Mouse (Mus musculus): ENCODE measurements around the gene Fam168a. TPM values are rescaled to one million over a fixed set of nuclear protein-coding genes. Genes with fewer than 3 reads are reported as not detected.

Fam168a gene
- total RNA-seq, 2 experiments from 2014 or later = 9.9 to 28.4 TPM

DNA sequence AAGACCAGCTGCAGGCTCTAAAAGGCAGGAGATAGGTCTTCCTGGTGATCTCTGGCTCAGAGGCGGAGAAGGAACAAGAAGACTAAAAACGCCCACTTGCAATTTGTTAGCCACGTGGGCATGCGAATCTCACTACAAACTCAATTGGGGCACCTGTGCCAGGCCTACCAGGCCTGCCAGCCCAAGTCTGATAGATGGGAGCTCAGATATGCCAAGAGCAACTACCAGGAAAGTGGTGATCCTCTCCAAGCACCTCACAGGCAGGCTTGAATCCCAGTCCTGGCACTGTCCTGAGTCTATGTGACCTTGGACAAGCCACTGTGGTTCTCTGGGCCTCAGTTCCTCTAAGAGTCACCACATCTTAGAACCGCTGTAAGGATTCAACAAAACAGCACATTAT is 154.8 kb downstream of the Fam168a start:
- no peak for ATAC-seq (ENCODE audit: poor library complexity, severe bottlenecking)

DNA sequence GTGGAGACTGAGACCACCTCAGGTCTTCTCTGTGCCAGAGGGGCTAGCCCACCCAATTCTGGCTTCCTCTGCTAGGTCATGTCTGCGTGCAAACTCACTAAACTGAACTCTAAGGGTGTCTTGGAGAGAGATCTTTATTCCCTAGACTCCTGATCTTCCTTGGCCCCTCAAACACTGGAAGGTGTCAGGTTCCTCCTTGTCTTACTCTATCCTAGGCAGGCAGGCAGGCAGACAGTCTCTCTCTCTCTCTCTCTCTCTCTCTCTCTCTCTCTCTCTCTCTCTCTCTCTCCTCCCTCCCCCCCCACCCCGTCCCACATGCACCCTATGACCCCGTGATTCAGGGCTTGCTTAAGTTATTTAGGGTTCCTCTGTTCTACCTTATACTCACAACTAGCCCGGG is 155.9 kb downstream of the Fam168a start:
- ATAC-seq (ENCODE audit: poor library complexity, severe bottlenecking) = no peak

- peak; percentile 95 for ATAC-seq (ENCODE audit: poor library complexity, severe bottlenecking)
Observed at GRCm38 (mm10) chr7:100862828-100863638, 156.6 kb downstream of the Fam168a start, which contains the start of gene Relt. Relt (minus strand) TSS chr7:100863446.

DNA sequence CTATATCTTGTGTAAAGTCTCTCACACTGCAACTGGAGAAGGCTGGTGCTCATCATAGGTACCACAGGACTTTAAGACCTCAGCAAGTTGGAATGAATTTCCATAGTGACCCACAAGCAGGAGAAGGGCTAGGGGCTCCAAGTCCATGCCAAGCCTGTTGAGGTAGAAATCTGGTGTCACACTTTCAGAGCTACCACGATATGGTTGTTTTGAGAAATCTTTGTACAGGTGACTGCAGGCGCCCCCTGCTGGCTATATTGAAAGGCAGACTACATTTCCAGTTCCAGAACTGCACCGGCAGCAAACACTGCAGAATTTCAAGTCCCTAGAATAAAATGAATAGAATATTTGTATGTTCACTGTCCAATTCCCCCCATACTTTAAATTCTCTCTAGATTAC is 160.2 kb downstream of the Fam168a start:
- ATAC-seq (ENCODE audit: poor library complexity, severe bottlenecking) = no peak

DNA sequence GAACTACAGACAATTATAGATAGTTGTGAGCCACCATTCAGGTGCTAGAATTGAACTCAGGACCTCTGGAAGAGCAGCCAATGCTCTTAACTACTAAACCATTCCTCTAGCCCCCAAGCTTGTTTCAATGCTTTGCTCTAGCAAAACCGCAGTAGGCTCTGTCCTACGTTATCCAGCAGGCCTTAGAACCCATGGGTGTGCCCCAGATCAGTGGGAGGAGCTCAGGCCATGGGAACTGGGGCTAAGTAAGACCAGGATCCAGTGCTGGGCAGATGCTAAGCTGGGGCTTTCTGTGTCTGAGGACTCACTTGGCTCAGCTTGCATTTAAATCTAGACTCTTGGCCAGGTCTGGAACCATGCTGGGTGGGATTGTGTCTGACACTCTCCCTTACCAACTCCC is 161.1 kb downstream of the Fam168a start:
- ATAC-seq (ENCODE audit: poor library complexity, severe bottlenecking) = no peak

DNA sequence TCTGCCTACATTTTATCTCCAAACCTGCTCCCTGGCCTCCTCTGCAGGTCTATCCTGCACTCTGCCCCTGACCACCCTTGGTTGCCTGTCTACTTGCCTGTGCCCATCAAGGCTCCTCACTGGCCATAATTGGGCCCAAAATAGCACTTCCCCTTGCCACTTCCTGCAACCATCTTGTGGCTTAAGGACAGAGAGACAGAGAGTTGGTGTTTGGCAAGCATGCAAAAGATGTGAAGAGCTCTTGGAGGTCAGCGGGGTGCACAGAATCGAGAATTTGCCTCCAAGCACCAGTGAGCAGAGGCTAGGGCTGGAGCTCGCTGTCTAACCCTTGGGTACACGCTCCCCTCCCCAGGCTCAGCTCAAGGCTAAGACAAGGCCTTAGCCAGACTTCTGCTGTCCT is 162.1 kb downstream of the Fam168a start:
- ATAC-seq (ENCODE audit: poor library complexity, severe bottlenecking) = peak; percentile 68

GRCm38 (mm10) chr7:100869877-100870629 is 163.6 kb downstream of the Fam168a start:
- ATAC-seq (ENCODE audit: poor library complexity, severe bottlenecking) = peak; percentile 75

DNA sequence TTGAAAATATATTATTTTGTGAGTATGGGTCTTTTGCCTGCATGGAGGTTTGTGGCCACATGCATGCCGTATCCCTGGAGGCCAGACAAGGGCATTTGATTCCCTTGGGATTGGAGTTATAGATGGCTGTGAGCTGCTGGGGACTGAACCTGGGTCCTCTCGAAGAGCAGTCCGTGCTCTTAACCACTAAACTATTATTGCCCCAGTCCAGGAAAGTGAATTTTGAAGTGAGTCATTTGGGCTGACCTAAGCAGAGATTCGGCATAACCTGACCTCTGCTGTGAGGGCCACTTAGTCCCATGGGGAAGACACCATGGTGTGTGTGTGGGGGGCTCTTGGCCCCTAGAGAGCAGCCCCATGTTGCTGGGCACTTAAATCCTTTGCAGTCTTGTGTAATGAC is 164.9 kb downstream of the Fam168a start:
- ATAC-seq (ENCODE audit: poor library complexity, severe bottlenecking) = no peak

- ATAC-seq (ENCODE audit: poor library complexity, severe bottlenecking) = no peak
Observed at GRCm38 (mm10) chr7:100871892-100872291, 165.5 kb downstream of the Fam168a start.

GRCm38 (mm10) chr7:100873197-100873596 is 166.8 kb downstream of the Fam168a start:
- ATAC-seq (ENCODE audit: poor library complexity, severe bottlenecking) = no peak

GRCm38 (mm10) chr7:100875822-100876221 is 169.4 kb downstream of the Fam168a start:
- peak; percentile 51 for ATAC-seq (ENCODE audit: poor library complexity, severe bottlenecking)

DNA sequence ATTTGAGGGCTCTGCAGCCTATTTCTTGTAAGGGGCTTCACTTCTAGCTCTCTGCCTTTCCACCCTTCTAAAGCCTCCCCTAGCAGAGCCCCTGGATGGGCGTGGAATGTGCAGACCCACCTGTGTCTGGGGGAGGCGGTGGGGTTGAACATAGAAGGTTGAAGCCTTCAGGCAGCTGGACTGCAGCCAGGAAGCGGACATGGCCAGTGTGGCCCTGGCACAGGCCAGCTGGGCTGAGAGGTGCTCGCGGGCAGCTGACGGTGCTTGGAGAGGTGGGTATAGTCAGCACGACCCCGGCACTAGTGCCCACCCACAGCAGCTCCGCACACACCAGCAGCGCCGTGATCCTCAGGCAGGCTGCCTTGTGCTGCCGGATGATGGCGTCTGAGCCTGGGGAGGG is 169.9 kb downstream of the Fam168a start:
- no peak for ATAC-seq (ENCODE audit: poor library complexity, severe bottlenecking)

GRCm38 (mm10) chr7:100876771-100877170 is 170.3 kb downstream of the Fam168a start:
- no peak for ATAC-seq (ENCODE audit: poor library complexity, severe bottlenecking)

- peak; percentile 80 for ATAC-seq (ENCODE audit: poor library complexity, severe bottlenecking)
Observed at GRCm38 (mm10) chr7:100879595-100879994, 173.2 kb downstream of the Fam168a start.

- ATAC-seq (ENCODE audit: poor library complexity, severe bottlenecking) = no peak
Observed at GRCm38 (mm10) chr7:100881531-100881930, 175.1 kb downstream of the Fam168a start.

DNA sequence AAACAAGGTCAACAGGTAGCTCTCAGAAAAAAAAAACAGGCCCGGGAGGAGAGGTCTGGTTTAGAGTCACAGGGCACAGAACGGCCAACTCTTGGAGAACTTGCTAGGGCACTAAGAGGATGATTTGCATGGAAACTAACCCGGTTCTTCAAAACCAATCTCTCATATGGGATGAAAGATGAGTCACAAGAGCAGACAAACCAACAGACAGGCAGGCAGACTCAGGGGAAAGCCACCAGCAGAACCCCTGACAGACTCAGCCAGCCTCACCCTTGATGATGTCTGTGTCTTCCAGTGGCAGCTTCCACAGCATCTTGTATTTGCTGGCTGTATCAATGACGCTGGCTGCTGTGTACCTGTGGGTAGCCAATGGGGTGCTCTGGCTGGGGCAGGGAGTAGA is 175.5 kb downstream of the Fam168a start:
- no peak for ATAC-seq (ENCODE audit: poor library complexity, severe bottlenecking)

DNA sequence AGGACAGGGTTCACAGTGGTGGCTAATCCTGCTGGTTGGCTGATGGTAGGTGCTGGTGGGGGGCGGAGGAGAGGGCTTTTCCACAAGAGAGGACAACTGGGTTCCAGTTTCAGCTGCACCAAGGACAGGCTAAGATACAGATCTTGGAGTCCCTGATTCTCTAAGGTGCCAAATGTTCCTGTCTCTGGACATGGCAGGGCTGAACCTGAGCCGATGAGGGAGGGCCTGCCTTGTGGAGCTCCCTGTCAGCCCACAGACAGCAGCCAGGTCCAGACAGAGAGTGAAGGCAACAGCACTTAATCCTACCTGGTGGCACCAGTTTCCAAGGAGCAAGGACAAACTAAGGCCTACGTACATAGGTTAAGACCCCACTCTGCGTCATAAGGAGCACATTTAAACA is 178.0 kb downstream of the Fam168a start:
- no peak for ATAC-seq (ENCODE audit: poor library complexity, severe bottlenecking)

DNA sequence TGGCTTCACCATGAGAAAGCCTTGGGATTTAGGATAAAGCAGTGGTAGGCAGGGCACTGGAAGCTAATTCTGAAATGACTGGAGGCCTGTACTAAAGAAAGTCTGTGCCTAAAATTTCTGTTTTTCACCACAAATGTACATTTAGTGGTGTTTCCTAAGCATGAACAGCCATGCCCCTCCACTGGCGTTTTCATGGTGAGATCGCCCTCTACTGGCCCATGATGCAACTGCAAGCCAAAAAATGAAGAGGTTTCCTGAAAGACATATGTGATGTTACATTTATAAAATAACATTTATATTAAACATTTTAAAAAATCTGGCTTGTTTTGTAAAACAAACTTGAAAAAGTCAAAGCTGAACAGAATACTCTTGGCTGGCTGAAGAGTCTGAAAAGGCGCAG is 180.1 kb downstream of the Fam168a start:
- ATAC-seq (ENCODE audit: poor library complexity, severe bottlenecking) = peak; percentile 67

All from megakaryocyte, adult 5-6 weeks (primary cell).